Mouse (Mus musculus): ENCODE results near the gene Olfr538. TPM values are rescaled to one million over a fixed set of nuclear protein-coding genes. Genes with fewer than 3 reads are reported as not detected.
"Not testable (repeated sequence)": the region's sequence is repeated elsewhere in the genome, so short reads cannot be mapped to it uniquely, and the experiment has no call there.

Olfr538 gene
- polyA plus RNA-seq (2012; ENCODE audit: insufficient read depth, insufficient read length, missing spikeins): not detected in 2 replicates

GRCm38 (mm10) chr7:140567586-140567985 lies at the start of gene Olfr538:
TSS of gene Olfr538 (plus strand) at chr7:140567886.
- no peak within 1 kb of the TSS for H3K27ac ChIP-seq (replicated peaks; ENCODE audit: low read depth, low read length)
- H3K4me3 ChIP-seq (ENCODE audit: insufficient read depth, low read depth, low read length): no peak within 1 kb of the TSS
- no peaks in the 10 kb centered on the region for H3K4me1 ChIP-seq (ENCODE audit: control insufficient read depth, insufficient read depth, insufficient read length, low read length)

GRCm38 (mm10) chr7:140539746-140540145 lies 27.9 kb upstream of the Olfr538 start:
- Histone ChIP-seq H3K27ac (replicated peaks; ENCODE audit: low read depth, low read length) (no peak overlapping the region), H3K4me1 (ENCODE audit: control insufficient read depth, insufficient read depth, insufficient read length, low read length) (no peaks in the 10 kb centered on the region), H3K4me3 (ENCODE audit: insufficient read depth, low read depth, low read length) (no peak overlapping the region)

DNA sequence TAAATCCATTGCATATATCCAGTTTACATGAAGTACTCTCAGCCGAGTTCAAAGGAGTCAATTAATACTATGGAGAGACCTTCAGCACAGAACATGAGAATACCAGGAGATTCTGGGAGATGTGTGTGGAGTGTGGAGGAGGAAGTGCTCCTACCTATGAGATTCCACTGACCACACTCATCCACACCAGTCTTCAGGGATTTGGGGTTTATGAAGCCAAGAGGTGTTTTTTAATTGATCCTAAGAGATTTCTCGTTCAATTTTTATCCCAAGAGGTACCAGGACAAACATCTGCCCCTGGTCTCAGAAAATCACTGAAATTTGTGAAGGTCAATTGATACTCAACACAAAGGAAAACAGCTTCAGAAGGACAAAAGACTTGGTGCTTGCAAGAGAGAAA lies 33.3 kb downstream of the Olfr538 start, which contains the start of gene Olfr46:
Olfr46 (plus strand) TSS at position 301 of the 400 bp plus-strand sequence.
- H3K27ac ChIP-seq (replicated peaks; ENCODE audit: low read depth, low read length); H3K4me3 ChIP-seq (ENCODE audit: insufficient read depth, low read depth, low read length); H3K4me1 ChIP-seq (ENCODE audit: control insufficient read depth, insufficient read depth, insufficient read length, low read length): not testable (repeated sequence)

Other genes starting within 250 kb of the Olfr538 start
- not detected in 2 replicates for gene Olfr525, start 247.0 kb upstream of the Olfr538 start, polyA plus RNA-seq (2012; ENCODE audit: insufficient read depth, insufficient read length, missing spikeins)
- not detected in 2 replicates for gene Olfr527, start 233.9 kb upstream of the Olfr538 start, polyA plus RNA-seq (2012; ENCODE audit: insufficient read depth, insufficient read length, missing spikeins)
- not detected in 2 replicates for gene Olfr60, start 206.2 kb upstream of the Olfr538 start, polyA plus RNA-seq (2012; ENCODE audit: insufficient read depth, insufficient read length, missing spikeins)
- not detected in 2 replicates for gene Olfr530, start 191.6 kb upstream of the Olfr538 start, polyA plus RNA-seq (2012; ENCODE audit: insufficient read depth, insufficient read length, missing spikeins)
- not detected in 2 replicates for gene Olfr531, start 165.0 kb upstream of the Olfr538 start, polyA plus RNA-seq (2012; ENCODE audit: insufficient read depth, insufficient read length, missing spikeins)
- not detected in 2 replicates for gene Olfr532, start 146.2 kb upstream of the Olfr538 start, polyA plus RNA-seq (2012; ENCODE audit: insufficient read depth, insufficient read length, missing spikeins)
- gene Olfr533, start 104.5 kb upstream of the Olfr538 start, polyA plus RNA-seq (2012; ENCODE audit: insufficient read depth, insufficient read length, missing spikeins): not detected in 2 replicates
- not detected in 2 replicates for gene Olfr535, start 83.7 kb upstream of the Olfr538 start, polyA plus RNA-seq (2012; ENCODE audit: insufficient read depth, insufficient read length, missing spikeins)
- not detected in 2 replicates for gene Olfr536, start 60.5 kb upstream of the Olfr538 start, polyA plus RNA-seq (2012; ENCODE audit: insufficient read depth, insufficient read length, missing spikeins)
- gene Olfr46, start 33.4 kb downstream of the Olfr538 start, polyA plus RNA-seq (2012; ENCODE audit: insufficient read depth, insufficient read length, missing spikeins): not detected in 2 replicates
- not detected in 2 replicates for gene Olfr61, start 61.1 kb downstream of the Olfr538 start, polyA plus RNA-seq (2012; ENCODE audit: insufficient read depth, insufficient read length, missing spikeins)
- not detected in 2 replicates for gene Olfr53, start 78.6 kb downstream of the Olfr538 start, polyA plus RNA-seq (2012; ENCODE audit: insufficient read depth, insufficient read length, missing spikeins)
- gene Olfr539, start 92.0 kb downstream of the Olfr538 start, polyA plus RNA-seq (2012; ENCODE audit: insufficient read depth, insufficient read length, missing spikeins): not detected in 2 replicates
- gene Olfr45, start 114.1 kb downstream of the Olfr538 start, polyA plus RNA-seq (2012; ENCODE audit: insufficient read depth, insufficient read length, missing spikeins): not detected in 2 replicates
- not detected in 2 replicates for gene Olfr541, start 129.4 kb downstream of the Olfr538 start, polyA plus RNA-seq (2012; ENCODE audit: insufficient read depth, insufficient read length, missing spikeins)
- 52.3 and 66.9 TPM in 2 replicates for gene Cyp2e1, start 195.9 kb downstream of the Olfr538 start, polyA plus RNA-seq (2012; ENCODE audit: insufficient read depth, insufficient read length, missing spikeins)
- 1.0 TPM in 1 of 2 replicates, not detected in the other for gene Syce1, start 220.0 kb downstream of the Olfr538 start, polyA plus RNA-seq (2012; ENCODE audit: insufficient read depth, insufficient read length, missing spikeins)